Mouse (Mus musculus) neural tube, postnatal 0 days (tissue): ENCODE measurements around the gene Psma2. TPM values are rescaled to one million over a fixed set of nuclear protein-coding genes. Genes with fewer than 3 reads are reported as not detected.

Experiments used
- polyA plus RNA-seq: library from polyadenylated mRNA; unstranded; fragments of >200 nt; fragmentation: Nextera tagmentation; extraction: Ambion mirVana; gene quantifications from 2 replicates; pipeline ENCODE4 v1.2.1, GENCODE M21; 2015

Psma2 gene
- 169 and 172 TPM in 2 replicates for polyA plus RNA-seq

DNA sequence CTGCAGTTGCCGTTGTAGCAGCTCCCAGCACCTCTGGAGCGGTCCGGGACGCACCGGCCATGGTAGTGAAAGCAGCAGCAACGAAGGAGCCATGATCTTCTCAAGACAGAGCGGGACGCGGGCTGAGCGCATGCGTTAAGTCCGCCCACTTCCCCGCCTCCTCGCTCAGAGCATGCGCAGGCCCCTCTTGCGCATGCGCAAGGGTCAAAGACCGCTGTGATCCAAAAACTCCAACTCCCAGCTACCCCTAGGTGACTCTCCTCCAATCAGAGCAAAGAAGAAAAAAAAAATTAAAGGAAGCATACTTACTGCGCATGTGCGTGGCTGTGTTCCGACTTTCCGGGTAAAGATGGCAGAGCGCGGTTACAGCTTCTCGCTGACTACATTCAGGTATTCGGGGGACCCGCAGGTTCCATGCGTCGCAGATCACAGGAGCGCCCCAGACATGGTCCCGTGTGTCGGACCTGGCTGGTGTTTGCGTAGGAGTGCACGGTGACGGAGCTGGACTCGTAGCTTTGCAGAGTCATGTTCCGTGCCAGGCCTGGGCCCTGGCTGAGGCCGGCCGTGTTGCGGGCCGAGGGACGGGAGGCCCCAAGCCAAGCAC lies at the start of gene Psma2, which contains the start of gene Mrpl32:
TSS of gene Psma2 (plus strand) at position 315 of the 604 bp plus-strand sequence.
TSS of gene Mrpl32 (minus strand) at position 240 of the 604 bp plus-strand sequence.

DNA sequence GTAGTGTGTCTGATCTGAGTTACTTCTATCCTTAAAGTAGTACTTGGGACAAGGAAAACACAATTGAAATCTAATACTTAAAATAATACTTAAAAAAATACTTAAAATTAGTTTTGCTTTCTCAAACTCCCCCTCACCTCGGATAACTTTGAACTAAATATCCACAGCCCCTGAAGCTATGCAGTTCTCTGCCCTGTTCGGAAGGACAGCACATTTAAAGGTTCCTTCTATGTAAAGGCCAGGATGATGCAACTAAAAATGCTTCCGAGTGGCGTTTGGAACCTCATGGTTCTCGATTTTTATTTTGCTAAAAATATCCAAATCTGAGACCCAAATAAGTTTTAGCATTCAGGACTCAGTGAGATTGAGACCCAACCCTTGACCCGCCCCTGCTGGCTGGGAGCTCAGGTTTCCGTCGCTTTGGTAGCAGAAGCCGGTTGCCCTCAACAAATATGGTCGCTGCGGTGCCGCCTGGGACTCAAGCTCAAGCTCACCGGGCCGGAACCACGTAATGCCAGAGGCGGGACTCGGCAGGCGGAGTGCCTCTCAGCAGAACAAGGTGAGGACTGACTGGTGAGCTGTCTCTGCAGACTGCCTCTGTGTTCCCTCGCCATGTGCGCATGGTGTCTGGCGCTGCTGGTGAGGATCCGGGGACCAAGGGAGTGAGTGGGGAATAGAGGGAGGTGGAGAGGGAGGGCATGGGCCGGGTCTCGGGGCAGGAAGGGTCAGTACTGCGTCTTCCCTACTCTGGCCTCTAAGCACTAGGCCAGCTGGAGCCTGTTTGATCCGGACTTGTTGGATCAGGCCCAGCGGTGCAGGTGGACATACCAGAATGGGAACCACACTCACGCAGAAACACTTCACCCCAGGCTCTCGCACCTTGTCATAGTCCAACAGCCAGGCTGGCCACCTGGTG lies 16.9 kb downstream of the Psma2 start, which contains the start of gene AW209491:
TSS of gene AW209491 (plus strand) at position 429 of the 916 bp plus-strand sequence.

Other genes starting within 250 kb of the Psma2 start
- 26.0 and 28.5 TPM in 2 replicates for gene Hecw1, start 90.0 kb upstream of the Psma2 start, polyA plus RNA-seq
- 108 and 127 TPM in 2 replicates for gene Mrpl32, start 75 bp upstream of the Psma2 start, polyA plus RNA-seq
- 31.7 and 34.8 TPM in 2 replicates for gene AW209491, start 16.9 kb downstream of the Psma2 start, polyA plus RNA-seq